ENCODE assay signal across 8 mouse cellular contexts in genomic region chr9:21924099-21924493, GRCm38 (mm10). TPM values are rescaled to one million over a fixed set of nuclear protein-coding genes. Genes with fewer than 3 reads are reported as not detected.
DNase-seq lines count a peak whose midpoint lies in the region; ATAC-seq lines count a peak whose summit lies in the region.

No protein-coding gene starts in this region.

- WGBS in heart, embryonic 14.5 days: 25% methylated on average over 6 of the region's 6 CpGs
- 53% methylated on average over 6 of the region's 6 CpGs for WGBS in liver, embryonic 11.5 days

- H3K9me3 ChIP-seq in heart, embryonic 14.5 days (ENCODE audit: control insufficient read depth, low read length): no peaks in the 10 kb centered on the region
- H3K9me3 ChIP-seq in liver, embryonic 11.5 days (ENCODE audit: control insufficient read depth, low read length): no peaks in the 10 kb centered on the region

- no peak overlapping the region for H3K9ac ChIP-seq in heart, embryonic 14.5 days (ENCODE audit: low read length)
- no peak overlapping the region for H3K9ac ChIP-seq in liver, embryonic 11.5 days (ENCODE audit: low read depth, low read length)

- DNase-seq in cerebellum, adult 8-10 months: peak; percentile 55
- no peak for DNase-seq in cerebellum, adult 9-10 months
- DNase-seq in cerebellum, postnatal 14 days: peak; percentile 46
- DNase-seq in liver, embryonic 11.5 days (ENCODE audit: low spot score): no peak
- peak; percentile 81 for DNase-seq in ovary, postnatal 14 days (ENCODE audit: low spot score)
- no peak for DNase-seq in thymus, postnatal 25 days
- no peak for DNase-seq in T-cell, adult 2 months (ENCODE audit: low spot score)

- H3K4me3 ChIP-seq in heart, embryonic 14.5 days (ENCODE audit: control insufficient read depth in 1 of 2, insufficient read depth in 1 of 2, low read depth in 1 of 2, low read length in 2 of 2): no peak overlapping the region
- H3K4me3 ChIP-seq in liver, embryonic 11.5 days (ENCODE audit: low read depth, low read length): no peak overlapping the region

- H3K27ac ChIP-seq in heart, embryonic 14.5 days (replicated peaks in 1 of 2; ENCODE audit: control insufficient read depth in 1 of 2, insufficient read depth in 1 of 2, low read depth in 2 of 2, low read length in 2 of 2): peak overlapping the region; percentile 59 to 76
- H3K27ac ChIP-seq in liver, embryonic 11.5 days (ENCODE audit: low read depth, low read length): no peak overlapping the region

- H3K4me2 ChIP-seq in heart, embryonic 14.5 days (ENCODE audit: low read length): no peak overlapping the region
- H3K4me2 ChIP-seq in liver, embryonic 11.5 days: no peak overlapping the region; the same call in 1 of the 2 replicates

- H3K4me1 ChIP-seq in heart, embryonic 14.5 days (ENCODE audit: control insufficient read depth in 2 of 2, insufficient read depth in 2 of 2, low read length in 2 of 2): peaks cover 13 to 24% of the 10 kb centered on the region in 2 experiments
- H3K4me1 ChIP-seq in liver, embryonic 11.5 days (replicated peaks; ENCODE audit: control insufficient read depth, insufficient read depth, low read length): peaks cover 14% of the 10 kb centered on the region

- no peaks in the 10 kb centered on the region for H3K27me3 ChIP-seq in heart, embryonic 14.5 days (ENCODE audit: control insufficient read depth, insufficient read depth, low read length)
- H3K27me3 ChIP-seq in liver, embryonic 11.5 days (replicated peaks; ENCODE audit: control insufficient read depth, insufficient read depth, low read length): no peaks in the 10 kb centered on the region

- H3K36me3 ChIP-seq in heart, embryonic 14.5 days (ENCODE audit: control insufficient read depth, insufficient read depth, low read length): no peaks in the 10 kb centered on the region
- H3K36me3 ChIP-seq in liver, embryonic 11.5 days (ENCODE audit: control insufficient read depth, insufficient read depth, low read length): no peaks in the 10 kb centered on the region

- ATAC-seq in heart, embryonic 14.5 days (ENCODE audit: insufficient number of reproducible peaks, insufficient read depth, low FRiP score, low read depth): peak; percentile 83
- peak; percentile 54 for ATAC-seq in liver, embryonic 11.5 days (replicated peaks; ENCODE audit: low FRiP score)

RNA-seq across cellular contexts. Expression of gene Ccdc159, which starts 3.2 kb away (rescaled TPM):
- 2.4 and 3.0 TPM in 2 replicates for polyA plus RNA-seq in heart, embryonic 14.5 days (2014; fragmentation: Nextera tagmentation; extraction: Ambion mirVana)
- 2.2 and 2.9 TPM in 2 replicates for polyA plus RNA-seq in liver, embryonic 11.5 days (2014; fragmentation: Nextera tagmentation; extraction: Ambion mirVana)

RNA-seq across cellular contexts. Expression of gene Tmem205, which starts 3.3 kb away (rescaled TPM):
- 48.1 and 58.8 TPM in 2 replicates for polyA plus RNA-seq in heart, embryonic 14.5 days (2014; fragmentation: Nextera tagmentation; extraction: Ambion mirVana)
- polyA plus RNA-seq in liver, embryonic 11.5 days (2014; fragmentation: Nextera tagmentation; extraction: Ambion mirVana): 45.0 and 51.0 TPM in 2 replicates

RNA-seq across cellular contexts. Expression of gene Rab3d, which starts 6.1 kb away (rescaled TPM):
- polyA plus RNA-seq in heart, embryonic 14.5 days (2014; fragmentation: Nextera tagmentation; extraction: Ambion mirVana): 7.8 and 9.0 TPM in 2 replicates
- polyA plus RNA-seq in liver, embryonic 11.5 days (2014; fragmentation: Nextera tagmentation; extraction: Ambion mirVana): 5.7 and 7.3 TPM in 2 replicates

RNA-seq across cellular contexts. Expression of gene Plppr2, which starts 12.7 kb away (rescaled TPM):
- polyA plus RNA-seq in heart, embryonic 14.5 days (2014; fragmentation: Nextera tagmentation; extraction: Ambion mirVana): 2.4 and 4.5 TPM in 2 replicates
- 6.1 and 7.2 TPM in 2 replicates for polyA plus RNA-seq in liver, embryonic 11.5 days (2014; fragmentation: Nextera tagmentation; extraction: Ambion mirVana)

RNA-seq across cellular contexts. Expression of gene Swsap1, which starts 31.5 kb away (rescaled TPM):
- 8.3 and 9.8 TPM in 2 replicates for polyA plus RNA-seq in heart, embryonic 14.5 days (2014; fragmentation: Nextera tagmentation; extraction: Ambion mirVana)
- 9.8 and 11.9 TPM in 2 replicates for polyA plus RNA-seq in liver, embryonic 11.5 days (2014; fragmentation: Nextera tagmentation; extraction: Ambion mirVana)

Comparison
In these comparisons a context has a peak if more than half of its experiments do, and no peak if none do; other contexts are left out.
1. DNase-seq: peak in cerebellum, adult 8-10 months (single experiment), cerebellum, postnatal 14 days (2 of 2) and ovary, postnatal 14 days (single experiment); none in cerebellum, adult 9-10 months (single experiment), liver, embryonic 11.5 days (single experiment), thymus, postnatal 25 days (single experiment) and T-cell, adult 2 months (single experiment).